Mouse (Mus musculus): ENCODE results near the gene Slc24a5. TPM values are rescaled to one million over a fixed set of nuclear protein-coding genes. Genes with fewer than 3 reads are reported as not detected.
A peak's percentile ranks its signal among the peaks of the same experiment; 100 is the strongest.

The Slc24a5 gene
- polyA plus RNA-seq, 1 experiment from 2014 or later = 4.4 TPM

- WGBS = 43% methylated on average over 4 of the region's 4 CpGs
- H3K9me3 ChIP-seq (ENCODE audit: control insufficient read depth, low read length) = no peaks in the 10 kb centered on the region
- H3K9ac ChIP-seq (ENCODE audit: low read length) = no peak overlapping the region
Measured at GRCm38 (mm10) chr2:125125824-125126223, 57.9 kb downstream of the Slc24a5 start.

GRCm38 (mm10) chr2:125126792-125127191 is 58.9 kb downstream of the Slc24a5 start:
- no peaks in the 10 kb centered on the region for H3K27me3 ChIP-seq (ENCODE audit: control insufficient read depth, insufficient read depth, low read length)
- no peak for DNase-seq (ENCODE audit: low spot score)
- H3K4me2 ChIP-seq (ENCODE audit: low read depth, severe bottlenecking) = no peak overlapping the region
- no peak overlapping the region for H3K27ac ChIP-seq (replicated peaks; ENCODE audit: low read depth, low read length)
- no peaks in the 10 kb centered on the region for H3K36me3 ChIP-seq (ENCODE audit: control insufficient read depth, insufficient read depth, low read length)
- no peak overlapping the region for H3K9ac ChIP-seq (ENCODE audit: low read length)
- H3K4me1 ChIP-seq (ENCODE audit: control insufficient read depth, insufficient read depth, low read length) = peaks cover 6% of the 10 kb centered on the region
- H3K9me3 ChIP-seq (ENCODE audit: control insufficient read depth, low read length) = no peaks in the 10 kb centered on the region
- WGBS = 85% methylated on average over 3 of the region's 3 CpGs
- no peak for ATAC-seq (ENCODE audit: insufficient number of reproducible peaks, low FRiP score, low TSS enrichment, low read depth)
- H3K4me3 ChIP-seq (ENCODE audit: low read depth, low read length) = no peak overlapping the region

More at GRCm38 (mm10) chr2:125125824-125126223, 57.9 kb downstream of the Slc24a5 start:
- no peak for DNase-seq (ENCODE audit: low spot score)
- Histone ChIP-seq H3K4me1 (ENCODE audit: control insufficient read depth, insufficient read depth, low read length) (peaks cover 9% of the 10 kb centered on the region), H3K4me3 (ENCODE audit: low read depth, low read length) (no peak overlapping the region), H3K4me2 (ENCODE audit: low read depth, severe bottlenecking) (no peak overlapping the region), H3K36me3 (ENCODE audit: control insufficient read depth, insufficient read depth, low read length) (no peaks in the 10 kb centered on the region), H3K27ac (replicated peaks; ENCODE audit: low read depth, low read length) (no peak overlapping the region), H3K27me3 (ENCODE audit: control insufficient read depth, insufficient read depth, low read length) (no peaks in the 10 kb centered on the region)
- no peak for ATAC-seq (ENCODE audit: insufficient number of reproducible peaks, low FRiP score, low TSS enrichment, low read depth)

GRCm38 (mm10) chr2:125134113-125134512 is 66.2 kb downstream of the Slc24a5 start:
- H3K4me2 ChIP-seq (ENCODE audit: low read depth, severe bottlenecking) = no peak overlapping the region
- no peaks in the 10 kb centered on the region for H3K36me3 ChIP-seq (ENCODE audit: control insufficient read depth, insufficient read depth, low read length)
- no peak overlapping the region for H3K4me3 ChIP-seq (ENCODE audit: low read depth, low read length)
- H3K27ac ChIP-seq (replicated peaks; ENCODE audit: low read depth, low read length) = no peak overlapping the region
- H3K9me3 ChIP-seq (ENCODE audit: control insufficient read depth, low read length) = no peaks in the 10 kb centered on the region
- WGBS = 43% methylated on average over 4 of the region's 4 CpGs
- H3K9ac ChIP-seq (ENCODE audit: low read length) = no peak overlapping the region
- H3K27me3 ChIP-seq (ENCODE audit: control insufficient read depth, insufficient read depth, low read length) = no peaks in the 10 kb centered on the region
- ATAC-seq (ENCODE audit: insufficient number of reproducible peaks, low FRiP score, low TSS enrichment, low read depth) (no peak), DNase-seq (ENCODE audit: low spot score) (no peak)
- no peaks in the 10 kb centered on the region for H3K4me1 ChIP-seq (ENCODE audit: control insufficient read depth, insufficient read depth, low read length)

- H3K4me2 ChIP-seq (ENCODE audit: low read depth, severe bottlenecking) = peak within 1 kb of the TSS; percentile 45
- ATAC-seq (ENCODE audit: insufficient number of reproducible peaks, low FRiP score, low TSS enrichment, low read depth) (peak; percentile 85), DNase-seq (ENCODE audit: low spot score) (peak; percentile 95)
- 2% methylated on average over 39 of the region's 39 CpGs for WGBS
- no peak within 1 kb of the TSS for H3K4me3 ChIP-seq (ENCODE audit: low read depth, low read length)
- H3K4me1 ChIP-seq (ENCODE audit: control insufficient read depth, insufficient read depth, low read length) = no peaks in the 10 kb centered on the region
- no peak within 1 kb of the TSS for H3K27ac ChIP-seq (replicated peaks; ENCODE audit: low read depth, low read length)
- no peaks in the 10 kb centered on the region for H3K36me3 ChIP-seq (ENCODE audit: control insufficient read depth, insufficient read depth, low read length)
- H3K9ac ChIP-seq (ENCODE audit: low read length) = no peak within 1 kb of the TSS
- H3K9me3 ChIP-seq (ENCODE audit: control insufficient read depth, low read length) = no peaks in the 10 kb centered on the region
- no peaks in the 10 kb centered on the region for H3K27me3 ChIP-seq (ENCODE audit: control insufficient read depth, insufficient read depth, low read length)
Measured at GRCm38 (mm10) chr2:125135903-125136811, 68.2 kb downstream of the Slc24a5 start, which contains the start of gene Ctxn2. Ctxn2 (plus strand) TSS chr2:125136692.

- H3K9me3 ChIP-seq (ENCODE audit: control insufficient read depth, low read length) = no peaks in the 10 kb centered on the region
- no peak for ATAC-seq (ENCODE audit: insufficient number of reproducible peaks, low FRiP score, low TSS enrichment, low read depth)
- H3K4me2 ChIP-seq (ENCODE audit: low read depth, severe bottlenecking) = peak overlapping the region; percentile 45; the same call in 1 of the 2 replicates
- no peak overlapping the region for H3K27ac ChIP-seq (replicated peaks; ENCODE audit: low read depth, low read length)
- no peaks in the 10 kb centered on the region for H3K36me3 ChIP-seq (ENCODE audit: control insufficient read depth, insufficient read depth, low read length)
- no peak for DNase-seq (ENCODE audit: low spot score)
- H3K9ac ChIP-seq (ENCODE audit: low read length) = no peak overlapping the region
- WGBS = 27% methylated on average over 7 of the region's 7 CpGs
- H3K4me3 ChIP-seq (ENCODE audit: low read depth, low read length) = no peak overlapping the region
- H3K4me1 ChIP-seq (ENCODE audit: control insufficient read depth, insufficient read depth, low read length) = no peaks in the 10 kb centered on the region
- H3K27me3 ChIP-seq (ENCODE audit: control insufficient read depth, insufficient read depth, low read length) = no peaks in the 10 kb centered on the region
Measured at GRCm38 (mm10) chr2:125136846-125137245, 68.9 kb downstream of the Slc24a5 start.

Other genes starting within 250 kb of the Slc24a5 start
- gene Myef2, start 55.5 kb downstream of the Slc24a5 start, polyA plus RNA-seq (2014; fragmentation: Nextera tagmentation; extraction: Ambion mirVana) = 136 and 151 TPM in 2 replicates
- gene Ctxn2, start 68.6 kb downstream of the Slc24a5 start, polyA plus RNA-seq (2014; fragmentation: Nextera tagmentation; extraction: Ambion mirVana) = not detected in 2 replicates
- gene Slc12a1, start 84.4 kb downstream of the Slc24a5 start, polyA plus RNA-seq (2014; fragmentation: Nextera tagmentation; extraction: Ambion mirVana) = not detected in 2 replicates
- gene Dut, start 179.1 kb downstream of the Slc24a5 start, polyA plus RNA-seq (2014; fragmentation: Nextera tagmentation; extraction: Ambion mirVana) = 233 and 247 TPM in 2 replicates